Mouse (Mus musculus) heart, embryonic 16.5 days (tissue): ENCODE measurements around the gene C1ra. TPM values are rescaled to one million over a fixed set of nuclear protein-coding genes. Genes with fewer than 3 reads are reported as not detected.
"Not testable (repeated sequence)": the region's sequence is repeated elsewhere in the genome, so short reads cannot be mapped to it uniquely, and the experiment has no call there.

ENCODE experiments used
- ATAC-seq: fragments of 200-750 bp; cut with Nextera tagmentation; replicated peaks from 2 replicates; pipeline ENCODE4 v1.8.0; 2017; ENCODE audit warnings: moderate number of reproducible peaks; ENCODE audit not compliant: insufficient read depth, low FRiP score; ENCODE audit errors: extremely low read depth
- H3K27ac ChIP-seq: fragments of 300-500 bp; sonication (generic); 2 replicates; pipeline ENCODE4 v1.5.1; 2014; ENCODE audit warnings: mild to moderate bottlenecking, low read length, control low read depth, moderate library complexity
- H3K27me3 ChIP-seq: fragments of 300-500 bp; sonication (generic); 2 replicates; pipeline ENCODE4 v1.6.1; 2014; ENCODE audit warnings: low read length, mixed read lengths; ENCODE audit not compliant: control insufficient read depth, insufficient read depth
- H3K36me3 ChIP-seq: fragments of 300-500 bp; sonication (generic); 2 replicates; pipeline ENCODE4 v1.6.1; 2014; ENCODE audit not compliant: control insufficient read depth, insufficient read depth
- H3K4me1 ChIP-seq: fragments of 300-500 bp; sonication (generic); 2 replicates; pipeline ENCODE4 v1.6.1; 2014; ENCODE audit warnings: low read length, mixed read lengths; ENCODE audit not compliant: control insufficient read depth, insufficient read depth
- H3K4me2 ChIP-seq: fragments of 300-500 bp; sonication (generic); 2 replicates; pipeline ENCODE4 v1.6.1; 2014; ENCODE audit warnings: low read depth, mild to moderate bottlenecking, control low read depth, low read length
- H3K4me3 ChIP-seq: fragments of 300-500 bp; sonication (generic); 2 replicates; pipeline ENCODE4 v1.5.1; 2014; ENCODE audit warnings: mild to moderate bottlenecking, control low read depth, low read length
- H3K9ac ChIP-seq: fragments of 300-500 bp; sonication (generic); 2 replicates; pipeline ENCODE4 v1.6.1; 2014; ENCODE audit warnings: low read length, control low read depth
- H3K9me3 ChIP-seq: fragments of 300-500 bp; sonication (generic); replicated peaks from 2 replicates; pipeline ENCODE4 v1.6.1; 2016; ENCODE audit warnings: low read length; ENCODE audit not compliant: control insufficient read depth
- WGBS: fragments of 180-500 bp; shearing (Covaris S2); extraction: QIAGEN DNeasy Blood & Tissue Kit; methylation state at CpG from one replicate; pipeline ENCODE4 v1.1.7; 2014; 5-methylcytosine and 5-hydroxymethylcytosine counted together
- polyA plus RNA-seq: library from polyadenylated mRNA; unstranded; fragments of >200 nt; fragmentation: Nextera tagmentation; extraction: Ambion mirVana; gene quantifications from 2 replicates; pipeline ENCODE4 v1.2.1, GENCODE M21; 2015

The C1ra gene
- 2.1 and 2.4 TPM in 2 replicates for polyA plus RNA-seq

- H3K9ac ChIP-seq, result peak within 1 kb of the TSS; percentile 43
- WGBS, result 6% methylated on average over 6 of the region's 6 CpGs
Observed at GRCm38 (mm10) chr6:124512355-124512836, at the start of gene C1ra. Gene C1ra, plus strand, starts transcription at chr6:124512405.

GRCm38 (mm10) chr6:124463881-124464291 lies 48.3 kb upstream of the C1ra start:
- Histone ChIP-seq H3K36me3 (no peaks in the 10 kb centered on the region), H3K27ac (no peak overlapping the region), H3K9ac (no peak overlapping the region), H3K9me3 (no peaks in the 10 kb centered on the region), H3K4me1 (peaks cover 9% of the 10 kb centered on the region), H3K4me2 (no peak overlapping the region; the same call in 1 of the 2 replicates), H3K27me3 (peaks cover 6% of the 10 kb centered on the region), H3K4me3 (no peak overlapping the region)
- 25% methylated on average over 8 of the region's 8 CpGs for WGBS
- no peak for ATAC-seq

More at GRCm38 (mm10) chr6:124512355-124512836, at the start of gene C1ra:
- ATAC-seq, result no peak
- H3K36me3 ChIP-seq, result no peaks in the 10 kb centered on the region
- no peaks in the 10 kb centered on the region for H3K4me1 ChIP-seq
- H3K27me3 ChIP-seq, result no peaks in the 10 kb centered on the region
- no peak within 1 kb of the TSS for H3K27ac ChIP-seq
- peak within 1 kb of the TSS; percentile 58 for H3K4me2 ChIP-seq
- H3K9me3 ChIP-seq, result no peaks in the 10 kb centered on the region
- H3K4me3 ChIP-seq, result peak within 1 kb of the TSS; percentile 38

DNA sequence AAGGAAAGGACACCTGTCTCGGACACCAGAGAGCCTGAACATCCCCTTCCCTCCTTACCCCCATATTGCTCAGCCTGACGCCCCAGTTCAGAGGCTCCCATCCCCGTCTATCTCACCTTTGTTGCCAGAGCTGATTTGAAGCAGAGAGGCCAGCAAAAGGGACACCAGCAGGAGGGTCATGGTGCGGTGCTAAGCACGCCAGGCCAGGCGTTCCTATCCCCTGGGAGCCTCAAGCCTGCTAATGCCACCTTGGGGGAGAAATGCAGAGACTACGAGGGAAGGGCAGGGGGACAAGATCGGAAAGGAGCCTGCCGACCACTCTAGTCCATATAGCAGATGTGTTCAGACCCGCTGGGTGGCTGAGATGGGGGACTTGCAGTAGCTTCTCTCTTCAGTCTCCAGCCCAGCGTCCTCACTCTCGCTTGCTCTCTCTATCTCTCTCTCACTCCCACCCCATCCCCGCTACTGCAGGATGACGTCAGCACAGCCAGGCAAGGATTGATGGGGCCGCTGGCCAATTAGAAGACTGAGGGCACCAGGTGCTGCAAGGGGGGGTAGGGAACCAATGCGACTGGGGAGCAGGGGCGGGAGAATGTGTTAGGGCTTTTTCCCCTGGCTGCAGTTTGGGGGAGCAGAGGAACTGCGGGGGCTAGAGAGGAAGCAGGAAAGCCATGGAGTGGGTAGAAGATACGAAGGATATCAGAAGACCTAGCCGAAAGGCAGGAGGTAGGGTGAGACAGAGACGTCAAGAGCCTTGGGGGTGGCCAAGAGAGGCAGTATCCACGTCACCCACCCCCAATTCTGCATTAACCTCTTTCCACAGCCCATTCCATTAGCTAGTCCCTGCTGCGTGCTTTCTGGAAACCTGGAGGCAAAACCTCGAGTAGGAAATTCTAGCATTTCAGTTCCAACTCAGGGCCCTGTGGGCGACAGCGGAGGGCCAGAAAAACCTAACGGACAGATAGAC lies 47.6 kb upstream of the C1ra start, which contains the start of gene Clstn3:
Gene Clstn3, minus strand, starts transcription at position 490 of the 967 bp plus-strand sequence.
- Histone ChIP-seq H3K27me3 (peaks cover 6% of the 10 kb centered on the region), H3K4me1 (peaks cover 9% of the 10 kb centered on the region), H3K4me3 (peak within 1 kb of the TSS; percentile 53), H3K36me3 (no peaks in the 10 kb centered on the region), H3K9me3 (no peaks in the 10 kb centered on the region), H3K9ac (peak within 1 kb of the TSS; percentile 55), H3K4me2 (peak within 1 kb of the TSS; percentile 90), H3K27ac (no peak within 1 kb of the TSS)
- WGBS, result 6% methylated on average over 27 of the region's 27 CpGs
- ATAC-seq, result peak; percentile 81

DNA sequence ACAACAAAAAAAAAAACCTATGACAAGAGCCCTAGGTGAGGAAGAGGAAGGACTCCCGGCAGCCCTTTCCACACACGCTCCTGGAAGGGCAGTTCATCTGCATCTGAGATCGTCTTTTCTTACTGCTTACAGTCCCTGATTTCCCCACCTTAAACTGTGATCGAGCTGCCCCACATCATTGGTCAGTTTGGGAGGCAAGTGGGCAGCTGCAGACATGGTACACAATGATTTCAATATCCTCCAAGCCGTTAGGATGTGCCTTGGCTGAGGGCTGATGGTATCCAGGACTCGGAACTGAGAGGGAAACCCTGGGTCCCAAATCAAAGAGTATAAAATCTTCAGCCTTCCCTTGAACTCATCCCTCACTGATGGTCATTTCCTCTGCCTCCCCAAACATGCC lies 46.9 kb upstream of the C1ra start:
- no peak for ATAC-seq
- H3K27me3 ChIP-seq, result peaks cover 6% of the 10 kb centered on the region
- peak overlapping the region; percentile 90 for H3K4me2 ChIP-seq
- H3K36me3 ChIP-seq, result no peaks in the 10 kb centered on the region
- H3K27ac ChIP-seq, result no peak overlapping the region
- no peak overlapping the region; the same call in 1 of the 2 replicates for H3K9ac ChIP-seq
- H3K4me1 ChIP-seq, result peaks cover 9% of the 10 kb centered on the region
- H3K4me3 ChIP-seq, result peak overlapping the region; percentile 53
- H3K9me3 ChIP-seq, result no peaks in the 10 kb centered on the region
- 43% methylated on average over 6 of the region's 6 CpGs for WGBS

GRCm38 (mm10) chr6:124465729-124466128 lies 46.5 kb upstream of the C1ra start:
- Histone ChIP-seq H3K9ac (no peak overlapping the region), H3K9me3 (no peaks in the 10 kb centered on the region), H3K4me3 (no peak overlapping the region), H3K4me2 (no peak overlapping the region), H3K27me3 (peaks cover 6% of the 10 kb centered on the region), H3K36me3 (no peaks in the 10 kb centered on the region), H3K4me1 (peaks cover 9% of the 10 kb centered on the region), H3K27ac (no peak overlapping the region)
- no peak for ATAC-seq
- WGBS, result 67% methylated on average over 6 of the region's 6 CpGs

DNA sequence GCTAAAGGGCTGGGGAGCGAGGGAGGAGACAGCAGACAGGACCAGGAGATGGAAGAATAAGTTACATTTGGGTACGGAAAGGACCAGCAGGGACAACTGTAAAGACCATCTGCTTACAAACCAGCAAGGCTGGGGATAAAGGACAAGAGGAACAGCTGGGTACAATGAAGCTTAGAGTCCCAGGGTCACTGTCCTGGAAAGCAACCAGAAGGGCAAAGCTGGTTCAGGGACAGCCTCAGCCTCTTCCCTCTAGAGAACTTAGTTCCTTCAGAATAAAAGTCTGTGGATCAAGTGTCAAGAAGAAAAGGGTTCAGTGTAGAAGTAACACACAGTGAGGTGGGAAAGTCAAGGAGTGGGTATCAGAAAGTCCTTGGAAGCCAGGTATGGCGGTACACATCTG lies 41.1 kb upstream of the C1ra start:
- no peak overlapping the region for H3K27ac ChIP-seq
- no peaks in the 10 kb centered on the region for H3K4me1 ChIP-seq
- no peak overlapping the region for H3K4me2 ChIP-seq
- H3K9me3 ChIP-seq, result no peaks in the 10 kb centered on the region
- no peaks in the 10 kb centered on the region for H3K36me3 ChIP-seq
- ATAC-seq, result no peak
- H3K27me3 ChIP-seq, result no peaks in the 10 kb centered on the region
- no peak overlapping the region for H3K4me3 ChIP-seq
- no peak overlapping the region for H3K9ac ChIP-seq
- 88% methylated on average over 3 of the region's 3 CpGs for WGBS

- not testable (repeated sequence) for H3K9me3 ChIP-seq, H3K27me3 ChIP-seq, ATAC-seq, H3K4me2 ChIP-seq, H3K4me1 ChIP-seq, H3K4me3 ChIP-seq, H3K9ac ChIP-seq, H3K36me3 ChIP-seq, H3K27ac ChIP-seq
- 66% methylated on average over 6 of the region's 6 CpGs for WGBS
Observed at GRCm38 (mm10) chr6:124471783-124472638, 40.2 kb upstream of the C1ra start.

- 0 out of 2 replicates have a peak, but pooled peaks cover under 1% of the 10 kb centered on the region for H3K4me1 ChIP-seq
- 35% methylated on average over 6 of the region's 6 CpGs for WGBS
- no peak overlapping the region for H3K4me2 ChIP-seq
- no peak for ATAC-seq
- H3K9ac ChIP-seq, result no peak overlapping the region
- H3K4me3 ChIP-seq, result no peak overlapping the region
- no peak overlapping the region for H3K27ac ChIP-seq
- H3K27me3 ChIP-seq, result no peaks in the 10 kb centered on the region
- H3K36me3 ChIP-seq, result no peaks in the 10 kb centered on the region
- H3K9me3 ChIP-seq, result no peaks in the 10 kb centered on the region
Observed at GRCm38 (mm10) chr6:124472801-124473200, 39.4 kb upstream of the C1ra start.
